Mouse (Mus musculus): ENCODE measurements around the gene Cpne8.

GRCm38 (mm10) chr15:90561613-90562012 lies 117.6 kb downstream of the Cpne8 start:
- TF ChIP-seq MYOG (IDR thresholded peaks at IDR 0.05; ENCODE audit: control insufficient read depth in 1 of 3, insufficient read depth in 1 of 3, insufficient read length in 2 of 3, low read depth in 2 of 3) (no peak), TCF12 (IDR thresholded peaks at IDR 0.05; ENCODE audit: insufficient read depth, poor library complexity, severe bottlenecking) (no peak), POLR2A (IDR thresholded peaks at IDR 0.05; ENCODE audit: insufficient read length, low read depth) (no peak)

All from myocyte (in vitro differentiated cells).